Mouse (Mus musculus) left cerebral cortex, adult 18-20 months (tissue): ENCODE measurements at regions not wholly inside any gene's neighbourhood (a gene's known extent, or its start where the extent isn't known, plus 50 kb on each side); places are given as distances from the start of the nearest gene placed in this dataset.

Source experiments
- DNase-seq, 2 experiments: peaks; one replicate each; pipeline ENCODE4 v3.0.0; 2021 to 2022; ENCODE audit warnings: low spot score in 2 of 2, mixed read lengths in 1 of 2

GRCm38 (mm10) chr5:44854189-44854588, 54.7 kb upstream of the Ldb2 start:
- DNase-seq = no peak
